Mouse (Mus musculus) stomach, postnatal 0 days (tissue): Measurements from ENCODE around the gene Kcnd2. TPM values are rescaled to one million over a fixed set of nuclear protein-coding genes. Genes with fewer than 3 reads are reported as not detected.

ENCODE experiments used
- ATAC-seq: fragments of 200-750 bp; cut with Nextera tagmentation; 2 replicates; pipeline ENCODE4 v1.8.0; 2017; ENCODE audit not compliant: low FRiP score, low TSS enrichment
- DNase-seq: peaks from one replicate; pipeline ENCODE4 v3.0.0-alpha.2; 2016; ENCODE audit warnings: low spot score
- H3K27ac ChIP-seq: fragments of 300-500 bp; sonication (generic); replicated peaks from 2 replicates; pipeline ENCODE4 v1.5.1; 2014; ENCODE audit warnings: mild to moderate bottlenecking, control low read depth
- H3K27me3 ChIP-seq: fragments of 300-500 bp; sonication (generic); 2 replicates; pipeline ENCODE4 v1.6.1; 2014; ENCODE audit warnings: low read length; ENCODE audit not compliant: control insufficient read depth, insufficient read depth
- H3K36me3 ChIP-seq: fragments of 300-500 bp; sonication (generic); 2 replicates; pipeline ENCODE4 v1.6.1; 2014; ENCODE audit warnings: low read length, mixed read lengths; ENCODE audit not compliant: control insufficient read depth, insufficient read depth
- H3K4me1 ChIP-seq: fragments of 300-500 bp; sonication (generic); replicated peaks from 2 replicates; pipeline ENCODE4 v1.6.1; 2014; ENCODE audit warnings: antibody characterized with exemption; ENCODE audit not compliant: control insufficient read depth, insufficient read depth
- H3K4me2 ChIP-seq: fragments of 300-500 bp; sonication (generic); replicated peaks from 2 replicates; pipeline ENCODE4 v1.6.1; 2014; ENCODE audit warnings: low read depth, mild to moderate bottlenecking, control low read depth, moderate library complexity
- H3K4me3 ChIP-seq: fragments of 300-500 bp; sonication (generic); 2 replicates; pipeline ENCODE4 v1.5.1; 2014; ENCODE audit warnings: low read depth, low read length, control low read depth
- H3K9ac ChIP-seq: fragments of 300-500 bp; sonication (generic); 2 replicates; pipeline ENCODE4 v1.6.1; 2014; ENCODE audit warnings: mild to moderate bottlenecking, low read length, control low read depth, mixed read lengths
- H3K9me3 ChIP-seq: fragments of 300-500 bp; sonication (generic); 2 replicates; pipeline ENCODE4 v1.6.1; 2016; ENCODE audit warnings: low read length; ENCODE audit not compliant: control insufficient read depth
- CTCF ChIP-seq: IDR thresholded peaks from 2 replicates; pipeline ENCODE4 v1.5.1; 2016; ENCODE audit warnings: antibody characterized with exemption, low read depth, mild to moderate bottlenecking, moderate library complexity
- EP300 ChIP-seq: optimal IDR thresholded peaks from 2 replicates; pipeline ENCODE3; 2016; ENCODE audit warnings: antibody characterized with exemption
- WGBS: fragments of 180-500 bp; shearing (Covaris S2); extraction: QIAGEN DNeasy Blood & Tissue Kit; methylation state at CpG from one replicate; pipeline ENCODE4 v1.1.7; 2014; 5-methylcytosine and 5-hydroxymethylcytosine counted together
- polyA plus RNA-seq: library from polyadenylated mRNA; unstranded; fragments of >200 nt; fragmentation: Nextera tagmentation; extraction: Ambion mirVana; gene quantifications from 2 replicates; pipeline ENCODE4 v1.2.1, GENCODE M21; 2015

The Kcnd2 gene
- polyA plus RNA-seq, 1 experiment from 2014 or later = 0.24 TPM

DNA sequence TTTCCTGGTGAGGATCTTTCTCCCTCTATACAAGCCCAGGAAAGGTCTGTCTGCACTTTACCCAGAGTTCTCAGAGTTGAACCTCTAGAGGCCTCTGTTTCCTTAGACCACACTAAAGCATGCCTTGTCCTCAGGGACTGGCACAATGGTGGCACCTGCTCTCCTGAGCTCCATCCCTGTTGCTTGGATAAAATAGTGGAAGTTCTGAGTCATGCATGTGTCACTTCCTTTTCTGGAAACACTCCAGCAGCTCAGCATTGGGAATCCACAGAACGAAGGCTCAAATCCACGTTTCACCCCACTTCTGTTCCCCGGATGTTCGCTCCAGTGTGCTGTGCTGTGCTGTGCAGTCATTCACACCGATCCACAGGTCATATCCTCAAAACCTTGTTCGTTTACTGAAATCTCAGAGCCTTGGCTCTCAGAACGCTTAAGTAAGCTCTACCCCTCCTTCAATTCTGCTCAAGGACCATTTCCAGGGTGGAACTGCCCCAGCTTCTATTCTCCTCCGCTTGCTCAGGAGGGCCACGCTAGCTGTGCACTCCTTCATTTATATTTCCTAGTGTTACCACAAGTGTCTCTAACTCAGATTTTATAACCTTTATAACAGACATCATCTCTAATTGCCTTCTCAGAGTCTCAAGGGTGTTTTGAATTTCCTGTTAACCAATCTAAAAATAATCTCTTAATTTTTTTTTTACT, 553.6 kb downstream of the Kcnd2 start:
- no peaks in the 10 kb centered on the region for H3K9me3 ChIP-seq
- H3K9ac ChIP-seq = no peak overlapping the region
- DNase-seq = no peak
- no peak overlapping the region for H3K4me2 ChIP-seq
- 78% methylated on average over 9 of the region's 9 CpGs for WGBS
- no peak for TF ChIP-seq CTCF
- TF ChIP-seq EP300 = no peak
- ATAC-seq = no peak
- no peak overlapping the region for H3K27ac ChIP-seq
- no peaks in the 10 kb centered on the region for H3K27me3 ChIP-seq
- H3K4me3 ChIP-seq = no peak overlapping the region
- H3K4me1 ChIP-seq = no peaks in the 10 kb centered on the region
- no peaks in the 10 kb centered on the region for H3K36me3 ChIP-seq

DNA sequence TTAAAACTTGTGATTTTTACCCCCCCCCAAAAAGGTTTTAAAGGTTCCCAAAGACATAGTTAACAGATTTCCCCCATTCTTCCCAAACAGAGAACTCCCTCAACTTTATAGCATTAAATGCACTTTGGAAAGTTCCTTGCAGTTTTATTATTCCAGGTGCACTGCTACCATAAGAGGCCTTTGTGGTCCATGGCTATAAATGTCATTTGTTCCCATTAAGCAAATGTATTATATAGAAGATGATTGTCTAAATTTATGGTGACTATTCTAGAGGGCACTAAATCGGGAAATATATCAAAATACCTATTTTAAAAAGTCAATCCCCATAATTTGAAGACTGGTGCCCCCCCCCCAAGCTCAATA, 554.1 kb downstream of the Kcnd2 start:
- H3K36me3 ChIP-seq = no peaks in the 10 kb centered on the region
- no peaks in the 10 kb centered on the region for H3K27me3 ChIP-seq
- WGBS = 90% methylated on average over 1 of the region's 1 CpGs
- no peak overlapping the region for H3K9ac ChIP-seq
- no peaks in the 10 kb centered on the region for H3K9me3 ChIP-seq
- TF ChIP-seq EP300 (no peak), CTCF (no peak)
- DNase-seq (no peak), ATAC-seq (no peak)
- no peak overlapping the region for H3K4me3 ChIP-seq
- H3K27ac ChIP-seq = no peak overlapping the region
- no peaks in the 10 kb centered on the region for H3K4me1 ChIP-seq
- H3K4me2 ChIP-seq = no peak overlapping the region

DNA sequence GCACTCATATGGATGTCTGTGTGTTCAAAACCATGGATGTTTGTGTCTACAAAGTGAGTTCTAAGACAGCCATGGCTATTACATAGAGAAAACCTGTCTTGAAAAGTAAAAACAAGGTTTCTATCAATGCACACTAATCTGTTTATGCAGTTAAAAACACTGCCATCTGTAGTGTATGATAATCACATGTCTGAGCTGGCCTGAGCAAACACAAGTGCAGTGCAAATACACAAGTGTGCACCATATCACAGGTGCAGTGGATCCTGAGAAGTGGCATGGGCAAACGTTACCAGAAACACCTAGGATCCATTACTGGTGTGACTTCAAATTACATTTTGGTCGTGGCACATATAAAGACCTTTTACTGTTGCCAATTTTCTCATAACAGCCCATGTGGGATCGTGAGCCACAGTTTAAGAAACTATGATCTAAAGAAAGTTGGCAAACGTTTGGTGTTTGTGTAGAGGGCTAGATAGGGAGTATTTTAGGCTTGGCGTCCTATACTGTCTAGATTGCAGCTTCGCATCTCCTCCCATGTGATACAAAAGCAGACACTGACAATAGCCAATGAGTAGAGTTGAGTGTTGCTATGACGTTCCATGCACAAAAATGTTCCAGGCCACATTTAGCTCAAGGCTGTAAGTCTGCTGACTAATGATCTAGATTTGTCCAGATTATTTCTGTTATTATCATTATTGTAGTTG, 559.1 kb downstream of the Kcnd2 start:
- Histone ChIP-seq H3K36me3 (no peaks in the 10 kb centered on the region), H3K9me3 (no peaks in the 10 kb centered on the region), H3K4me2 (no peak overlapping the region), H3K9ac (no peak overlapping the region), H3K4me1 (no peaks in the 10 kb centered on the region), H3K27me3 (no peaks in the 10 kb centered on the region), H3K4me3 (no peak overlapping the region), H3K27ac (no peak overlapping the region)
- DNase-seq = no peak
- TF ChIP-seq EP300 = no peak
- TF ChIP-seq CTCF = no peak
- no peak for ATAC-seq
- WGBS = 69% methylated on average over 7 of the region's 7 CpGs
